Mouse (Mus musculus): ENCODE data around the gene Gm17657. TPM values are rescaled to one million over a fixed set of nuclear protein-coding genes. Genes with fewer than 3 reads are reported as not detected.

Gm17657 gene
- not detected for total RNA-seq (2023)

GRCm38 (mm10) chr17:29549543-29550428, at the start of gene Gm17657, which contains the start of gene Tbc1d22b:
Gene Gm17657 (minus strand): TSS chr17:29549638.
Gene Tbc1d22b (plus strand): TSS chr17:29549785.

DNA sequence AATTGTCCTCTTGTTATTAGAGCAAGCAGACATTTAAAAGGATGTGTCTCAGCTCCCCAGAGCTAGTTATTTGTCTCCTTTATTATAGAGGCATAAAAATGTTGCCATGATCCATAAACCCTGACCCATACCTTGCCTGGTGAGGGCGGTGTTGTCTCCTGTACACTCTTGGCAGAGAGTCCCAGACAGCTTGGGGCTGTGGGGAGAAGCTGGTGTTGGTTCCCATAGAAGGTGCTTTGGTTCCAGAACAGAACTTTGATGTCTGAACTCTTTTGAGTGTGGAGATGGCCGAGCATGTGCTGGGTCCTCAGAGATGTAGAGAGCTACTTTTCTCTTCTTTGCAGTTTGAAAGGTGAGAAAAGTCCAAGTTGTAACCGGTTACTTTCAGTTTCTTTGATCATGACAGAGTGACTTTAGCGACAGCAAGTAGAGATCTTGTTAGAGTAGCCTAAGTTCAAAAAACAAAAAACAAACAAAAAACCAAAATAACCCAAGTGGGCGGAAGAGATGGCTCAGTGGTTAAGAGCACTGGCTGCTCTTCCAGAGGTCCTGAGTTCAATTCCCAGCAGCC, 2.8 kb upstream of the Gm17657 start, which contains the start of gene Tmem217:
Gene Tmem217, minus strand, starts transcription at position 224 of the 571 bp plus-strand sequence.

GRCm38 (mm10) chr17:29490713-29491581, 58.5 kb downstream of the Gm17657 start, which contains the start of gene Pim1:
Gene Pim1 (plus strand): TSS chr17:29490753.

Other genes starting within 250 kb of the Gm17657 start
- gene Pi16, start 232.0 kb downstream of the Gm17657 start, total RNA-seq (2023) = 1.8 TPM
- gene Mtch1, start 201.7 kb downstream of the Gm17657 start, total RNA-seq (2023) = 62.3 TPM
- 13.6 TPM for gene Fgd2, start 188.7 kb downstream of the Gm17657 start, total RNA-seq (2023)
- gene Pim1, start 58.9 kb downstream of the Gm17657 start, total RNA-seq (2023) = 484 TPM
- gene Tbc1d22b, start 147 bp upstream of the Gm17657 start, total RNA-seq (2023) = 53.5 TPM
- gene Tmem217, start 2.7 kb upstream of the Gm17657 start, total RNA-seq (2023) = not detected
- gene Rnf8, start 65.2 kb upstream of the Gm17657 start, total RNA-seq (2023) = 55.4 TPM
- gene Gm28043, start 65.2 kb upstream of the Gm17657 start, total RNA-seq (2023) = 8.6 TPM
- 102 TPM for gene Cmtr1, start 111.0 kb upstream of the Gm17657 start, total RNA-seq (2023)
- gene Ccdc167, start 167.4 kb upstream of the Gm17657 start, total RNA-seq (2023) = 10.3 TPM

Measured in CD4-positive naive resting alpha-beta T cell, adult 57 days (primary cell).